Mouse (Mus musculus): ENCODE measurements around the gene Pmm1.
"Not testable (repeated sequence)": the region's sequence is repeated elsewhere in the genome, so short reads cannot be mapped to it uniquely, and the experiment has no call there.

Pmm1 gene

DNA sequence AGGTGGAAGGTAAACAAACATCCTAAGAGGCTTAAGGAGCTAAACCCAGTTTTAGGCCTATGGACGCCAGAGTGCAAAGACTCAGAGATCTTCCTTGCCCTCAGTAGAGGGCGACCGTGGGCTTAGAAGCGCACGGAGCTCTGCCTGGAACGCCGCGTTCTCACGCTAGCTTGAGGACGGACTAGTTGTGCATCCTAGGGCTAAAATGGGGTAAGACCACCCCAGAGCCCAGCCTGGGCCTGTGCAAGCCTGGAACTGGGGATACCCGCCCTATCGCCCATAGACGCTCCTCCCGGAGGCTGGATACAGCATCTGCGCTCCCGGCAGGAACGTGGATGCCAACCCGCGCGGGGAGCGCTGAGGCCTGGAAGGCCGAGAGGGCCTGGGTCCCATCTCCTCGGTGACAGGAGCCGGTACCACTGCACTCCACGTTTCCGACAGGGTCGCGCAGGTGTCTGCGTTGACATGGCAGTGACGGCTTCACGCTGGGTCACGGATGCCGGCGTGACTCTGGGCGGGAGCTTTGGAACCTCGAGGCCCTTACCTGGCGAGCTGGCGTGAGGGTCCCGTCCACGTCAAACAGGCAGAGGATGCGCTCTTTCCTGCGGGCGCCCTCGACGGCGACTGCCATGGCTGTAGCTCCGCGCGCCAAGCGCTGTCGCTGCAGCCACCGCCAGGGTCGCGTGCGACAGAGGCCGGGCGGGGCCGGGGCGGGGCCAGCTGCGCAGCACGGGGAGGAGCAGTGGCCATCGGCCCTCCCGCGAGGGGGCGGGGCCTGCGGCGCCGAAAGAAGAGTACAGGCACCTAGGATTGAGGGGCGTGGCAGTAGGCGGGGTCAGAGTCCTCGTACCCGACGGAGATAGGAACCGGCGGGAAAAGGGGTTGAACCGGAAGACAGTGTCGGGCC, at the start of gene Pmm1:
Gene Pmm1, minus strand, starts transcription at position 760 of the 907 bp plus-strand sequence.
- in situ Hi-C loops (cut with MboI; ENCODE audit: unreplicated experiment in 2 of 2) = loop anchor here in 1 of 2 experiments (5.0 kb wide), 1 partner anchor 42 kb away; no protein-coding TSS in a partner anchor

DNA sequence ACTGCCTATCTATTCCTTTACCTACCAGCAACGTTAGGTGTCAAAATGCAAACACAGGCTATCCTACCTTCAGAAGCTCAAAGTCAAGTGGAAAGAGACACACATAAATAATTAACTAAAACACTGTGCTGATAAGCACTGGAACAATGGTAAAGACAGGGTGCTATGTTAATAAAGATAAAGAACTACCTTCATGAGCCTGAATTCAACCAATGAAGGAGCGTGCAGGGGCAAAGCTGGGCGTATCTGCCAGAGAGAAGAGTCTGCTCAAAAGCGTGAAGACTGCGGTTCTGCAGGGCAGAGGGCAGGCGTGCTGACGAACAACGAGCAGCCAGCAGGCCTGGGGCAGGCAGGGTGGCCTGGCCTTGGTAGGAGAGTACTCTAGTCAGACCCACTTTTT, 43.5 kb upstream of the Pmm1 start:
- in situ Hi-C loops (cut with MboI; ENCODE audit: unreplicated experiment in 2 of 2) = loop anchor here in 1 of 2 experiments (5.0 kb wide), 1 partner anchor 42 kb away; the partner anchor contains the start of gene Pmm1

DNA sequence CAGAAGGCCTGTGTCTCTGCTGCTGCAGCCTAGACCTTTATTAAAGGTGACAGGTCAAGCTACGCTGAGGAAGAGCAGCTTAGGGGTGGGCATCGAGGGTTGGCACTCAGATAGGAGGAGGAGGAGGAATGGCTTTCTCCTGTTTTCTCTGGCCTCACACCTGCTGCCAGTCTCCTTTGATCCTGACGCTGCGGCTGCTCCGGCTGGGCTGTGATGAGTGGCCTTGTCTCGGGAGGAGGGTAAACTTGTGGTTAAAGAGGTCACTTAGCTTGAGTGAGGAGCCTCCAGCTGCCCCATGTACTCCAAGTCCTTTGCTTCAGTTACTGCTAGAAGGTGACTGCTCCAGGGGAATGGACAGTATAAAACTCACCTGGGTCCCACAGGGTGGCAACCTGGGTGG, 33.3 kb upstream of the Pmm1 start:
- in situ Hi-C loops (cut with MboI; ENCODE audit: unreplicated experiment in 2 of 2) = no loop called here

DNA sequence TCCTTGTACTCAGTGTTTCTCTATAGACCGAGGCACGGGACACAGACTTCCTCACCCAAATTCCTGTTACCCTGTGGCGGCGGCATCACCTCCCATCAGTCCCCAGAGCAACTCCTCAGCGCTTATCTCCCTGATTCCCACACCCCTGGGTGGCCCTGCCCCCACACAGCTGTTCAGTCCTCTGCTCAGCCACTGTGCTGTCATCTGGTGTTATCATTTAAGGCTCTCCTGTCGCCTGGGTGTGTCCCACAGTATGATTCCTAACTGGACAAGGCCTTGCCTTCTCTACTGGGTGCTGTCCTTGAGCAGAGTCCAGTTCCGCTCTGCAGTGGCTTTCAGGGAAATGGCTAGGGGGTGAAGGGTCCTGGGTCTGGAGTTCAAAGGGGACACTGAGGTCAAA, 29.8 kb upstream of the Pmm1 start:
- in situ Hi-C loops (cut with MboI; ENCODE audit: unreplicated experiment in 2 of 2) = no loop called here

DNA sequence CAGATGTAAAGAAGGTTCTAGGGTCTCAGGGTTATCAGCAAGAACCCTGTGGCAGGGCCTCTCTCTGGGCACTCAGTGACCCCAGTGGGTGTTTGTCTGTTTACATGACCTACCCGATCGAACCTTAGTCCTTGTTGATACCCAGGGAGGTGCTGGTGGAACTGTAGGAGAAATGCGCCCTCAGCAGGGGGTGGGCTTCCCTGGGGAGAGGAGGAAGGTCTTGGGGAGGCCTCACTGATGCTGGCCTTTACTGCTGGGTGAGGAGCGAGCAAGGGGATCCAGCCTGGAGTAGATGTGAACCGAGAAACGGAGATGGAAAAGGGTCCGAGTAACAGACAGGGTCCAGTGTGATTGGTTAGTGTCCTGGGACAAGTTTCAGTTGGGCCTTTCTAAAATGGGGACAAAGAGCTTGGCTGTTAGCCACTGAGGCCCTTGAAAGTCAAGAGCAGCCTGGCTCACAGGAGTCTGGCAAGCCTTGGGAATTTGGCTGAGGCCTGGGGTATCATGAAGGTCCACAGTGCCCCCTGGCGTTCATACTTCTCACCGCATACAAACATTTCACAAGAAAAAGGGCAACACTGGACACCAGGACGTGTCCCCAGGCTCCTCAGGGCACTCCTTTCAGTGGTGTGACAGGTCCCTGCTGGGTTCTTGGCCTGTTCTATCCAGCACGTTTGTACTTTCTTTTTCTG, 28.8 kb upstream of the Pmm1 start:
- in situ Hi-C loops (cut with MboI; ENCODE audit: unreplicated experiment in 2 of 2) = no loop called here

DNA sequence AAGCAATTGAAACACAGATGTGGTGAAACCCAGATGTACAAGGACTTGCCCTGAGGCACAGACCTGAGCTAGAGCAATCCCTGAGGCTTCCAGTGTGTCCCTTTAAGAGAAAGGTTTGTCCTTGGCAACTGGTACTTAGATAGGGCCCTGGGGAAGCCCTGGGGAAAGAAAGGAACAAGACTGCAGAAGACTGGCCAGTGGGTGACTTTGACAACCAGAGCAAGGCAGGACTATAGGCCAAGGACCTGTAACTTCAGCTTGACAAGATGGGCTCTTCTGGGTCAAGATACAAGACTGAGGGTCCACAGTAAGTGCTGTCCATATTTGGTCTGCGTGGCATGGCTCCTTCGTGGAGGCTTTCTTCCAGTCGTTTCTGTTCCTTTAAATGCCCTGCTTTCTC, 26.9 kb upstream of the Pmm1 start, which contains the start of gene Xrcc6:
Gene Xrcc6, plus strand, starts transcription at position 190 of the 400 bp plus-strand sequence.
- in situ Hi-C loops (cut with MboI; ENCODE audit: unreplicated experiment in 2 of 2) = no loop called here

DNA sequence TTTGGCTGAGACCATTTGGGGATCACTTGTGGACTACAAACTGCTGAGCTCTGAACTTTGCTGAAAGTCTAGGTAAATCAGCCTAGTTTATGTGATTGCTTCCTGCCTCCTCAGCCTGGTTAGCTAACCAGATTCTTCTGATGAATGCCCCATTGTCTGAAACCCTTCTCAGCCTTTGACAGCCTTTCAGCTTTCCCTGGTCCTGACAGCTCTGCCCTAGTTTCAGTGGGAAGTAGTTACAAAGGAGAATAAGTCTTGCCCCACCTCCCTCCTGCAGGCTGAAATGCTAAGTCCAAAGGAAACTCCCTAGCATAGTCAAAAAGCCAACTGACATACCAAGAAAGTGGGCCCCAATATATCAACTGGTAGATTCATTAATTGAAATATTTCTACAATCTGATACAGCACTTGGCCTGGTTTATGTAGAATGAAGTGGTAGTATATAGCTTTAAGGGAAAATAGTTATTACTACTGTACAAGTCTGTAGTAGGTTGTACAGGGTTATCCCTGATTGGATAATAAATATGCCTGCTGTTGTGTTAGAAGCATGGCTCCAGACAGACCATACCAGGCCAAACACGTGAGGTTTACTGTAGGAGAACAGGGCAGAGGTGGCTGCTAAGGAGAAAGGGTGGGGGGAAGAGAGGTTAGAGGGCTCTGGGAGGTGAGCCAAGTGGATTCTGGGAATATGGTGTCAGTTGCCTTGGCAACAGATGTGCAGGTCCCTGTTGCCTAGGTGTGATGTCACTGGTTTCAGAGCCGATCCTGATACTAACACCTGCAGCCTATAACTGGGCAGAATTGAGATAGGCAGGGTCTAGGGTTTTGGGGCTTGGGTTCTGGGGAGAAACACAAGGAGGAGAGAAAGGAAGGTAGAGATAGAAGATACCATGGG, 24.8 kb upstream of the Pmm1 start:
- in situ Hi-C loops (cut with MboI; ENCODE audit: unreplicated experiment in 2 of 2) = no loop called here

DNA sequence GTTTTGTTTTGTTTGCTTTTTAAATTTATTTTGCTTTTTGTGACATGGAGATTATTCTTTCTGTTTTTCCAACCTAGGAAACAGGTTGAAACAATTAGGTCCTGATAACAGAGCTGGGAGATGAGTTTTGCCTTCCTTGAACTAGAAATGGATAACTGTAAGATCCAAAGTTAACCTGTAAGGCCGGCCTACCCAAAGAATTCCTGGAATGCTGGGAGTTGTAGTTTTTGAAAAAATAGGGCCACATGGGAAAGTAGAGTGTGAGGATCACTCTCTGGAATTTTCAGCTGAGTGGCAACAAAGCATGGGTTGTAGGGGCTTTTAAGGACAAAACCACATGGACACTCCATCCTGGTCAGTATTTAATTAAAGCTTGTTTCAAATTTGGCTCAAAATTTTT, 21.4 kb upstream of the Pmm1 start:
- in situ Hi-C loops (cut with MboI; ENCODE audit: unreplicated experiment in 2 of 2) = no loop called here

DNA sequence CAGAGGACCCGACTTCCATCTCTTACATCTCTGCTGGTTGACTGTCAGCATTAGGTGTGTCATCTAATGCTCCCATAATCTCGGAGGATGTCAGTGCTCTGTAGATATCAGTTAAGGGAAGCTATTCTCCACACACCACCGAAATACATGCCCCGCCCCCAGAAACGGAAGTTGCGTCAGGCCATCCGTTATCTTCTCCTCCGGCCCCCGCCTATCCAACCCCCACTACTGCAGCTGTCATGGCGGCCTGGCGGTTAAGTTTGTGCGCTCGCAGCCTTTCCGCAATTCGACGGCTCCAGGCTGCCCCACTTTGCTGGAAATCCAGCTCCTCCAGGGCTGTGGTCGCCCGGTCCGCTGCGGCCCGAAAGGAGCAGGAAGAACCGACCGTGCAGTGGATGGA, 19.6 kb upstream of the Pmm1 start, which contains the start of gene 1700029P11Rik:
Gene 1700029P11Rik, plus strand, starts transcription at position 220 of the 400 bp plus-strand sequence.
- in situ Hi-C loops (cut with MboI; ENCODE audit: unreplicated experiment in 2 of 2) = no loop called here

DNA sequence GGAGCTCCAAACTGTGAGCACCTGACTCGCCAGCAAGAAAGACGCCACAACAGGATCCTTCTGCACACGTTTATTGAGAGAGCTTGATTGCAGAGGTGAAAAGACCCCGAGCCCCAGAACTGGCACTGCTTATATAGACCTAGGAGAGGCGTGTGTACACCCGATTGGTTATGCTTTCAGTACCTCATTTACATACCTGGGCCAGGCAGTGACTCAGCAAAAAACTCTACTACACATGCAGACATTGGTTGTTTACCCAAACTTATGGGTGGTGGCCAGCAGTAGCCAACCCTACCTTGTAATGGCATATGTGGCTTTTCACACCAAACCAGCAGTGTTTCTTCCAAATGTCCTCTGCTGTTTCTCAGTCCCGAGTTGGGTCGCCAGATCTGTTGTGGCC, 14.4 kb upstream of the Pmm1 start:
- in situ Hi-C loops (cut with MboI; ENCODE audit: unreplicated experiment in 2 of 2) = not testable (repeated sequence)

DNA sequence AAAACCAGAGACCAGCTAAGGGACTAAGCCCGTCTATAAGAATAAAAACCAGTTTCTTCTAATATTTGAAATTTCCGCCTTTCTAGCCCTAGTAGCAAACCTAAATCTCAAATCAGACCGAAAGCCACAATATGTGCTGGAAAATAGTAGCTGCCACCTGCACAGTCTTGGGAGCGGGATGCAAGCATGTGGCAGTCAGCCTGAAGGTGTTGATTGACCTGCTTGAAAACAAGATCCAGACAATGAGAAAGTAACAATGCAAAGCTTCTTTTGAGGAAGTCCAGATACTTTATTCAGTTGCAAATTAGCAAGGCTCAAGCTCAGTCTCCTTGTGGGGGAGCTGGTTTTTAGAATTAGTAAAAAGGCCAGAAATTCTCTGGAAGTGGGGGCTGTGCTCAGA, 9.8 kb upstream of the Pmm1 start:
- in situ Hi-C loops (cut with MboI; ENCODE audit: unreplicated experiment in 2 of 2) = not testable (repeated sequence)

DNA sequence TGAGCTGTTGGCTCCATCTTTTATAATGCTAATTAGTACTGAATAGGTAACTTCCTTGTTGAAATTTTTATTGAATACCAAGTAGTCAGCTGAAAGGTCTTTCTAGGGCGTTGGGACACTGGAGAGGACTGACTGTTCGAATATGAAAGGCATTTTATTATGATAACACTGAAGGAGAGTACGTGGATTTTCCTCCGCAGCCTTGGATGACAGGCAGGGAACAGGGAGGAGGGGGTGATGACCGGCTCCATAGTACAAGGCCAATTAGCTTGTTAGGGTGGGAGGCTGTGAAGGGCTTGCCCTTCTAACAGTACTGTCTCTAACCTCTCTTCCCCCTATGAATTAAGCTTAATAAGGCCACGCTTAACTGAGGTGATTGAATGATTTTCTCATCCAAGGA, 8.9 kb upstream of the Pmm1 start:
- in situ Hi-C loops (cut with MboI; ENCODE audit: unreplicated experiment in 2 of 2) = not testable (repeated sequence)

DNA sequence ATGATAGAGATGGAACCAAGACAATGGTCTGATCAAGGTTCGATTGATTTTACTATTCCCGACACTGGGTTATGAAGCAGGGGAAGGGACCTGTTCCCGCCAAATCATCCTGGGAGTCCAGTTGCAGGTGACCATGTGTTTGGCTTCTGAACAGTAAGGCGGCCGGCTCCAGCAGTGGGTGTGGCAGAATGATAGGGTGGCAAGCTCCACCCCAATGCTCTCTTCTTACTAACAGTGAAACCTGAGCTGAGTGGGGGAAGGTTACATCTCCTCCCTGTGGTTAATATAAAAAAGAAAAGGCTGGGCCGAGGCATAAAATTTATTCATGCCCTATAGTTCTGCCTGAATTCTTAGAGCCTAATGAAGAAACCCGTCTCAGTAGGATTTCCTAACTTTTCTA, 8.4 kb upstream of the Pmm1 start:
- in situ Hi-C loops (cut with MboI; ENCODE audit: unreplicated experiment in 2 of 2) = no loop called here

DNA sequence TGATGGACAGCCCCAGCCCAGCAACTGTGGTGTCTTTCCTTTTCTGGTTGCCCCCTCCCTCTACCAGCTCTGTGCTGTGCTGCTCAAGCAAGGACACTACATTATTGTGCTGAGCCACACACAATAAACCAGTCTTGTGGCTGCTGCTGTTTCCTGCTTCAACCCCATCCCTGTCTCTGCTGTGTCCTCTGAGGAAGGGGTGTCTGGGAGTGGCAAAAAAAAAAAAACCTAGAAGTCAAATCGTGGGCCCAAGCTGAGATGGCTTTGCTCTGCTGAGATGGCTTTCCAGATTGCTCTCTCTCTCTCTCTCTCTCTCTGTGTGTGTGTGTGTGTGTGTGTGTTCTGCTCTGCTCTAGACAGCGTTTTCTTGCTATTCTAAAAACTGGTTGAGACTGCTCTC, 7.7 kb upstream of the Pmm1 start:
- in situ Hi-C loops (cut with MboI; ENCODE audit: unreplicated experiment in 2 of 2) = no loop called here

DNA sequence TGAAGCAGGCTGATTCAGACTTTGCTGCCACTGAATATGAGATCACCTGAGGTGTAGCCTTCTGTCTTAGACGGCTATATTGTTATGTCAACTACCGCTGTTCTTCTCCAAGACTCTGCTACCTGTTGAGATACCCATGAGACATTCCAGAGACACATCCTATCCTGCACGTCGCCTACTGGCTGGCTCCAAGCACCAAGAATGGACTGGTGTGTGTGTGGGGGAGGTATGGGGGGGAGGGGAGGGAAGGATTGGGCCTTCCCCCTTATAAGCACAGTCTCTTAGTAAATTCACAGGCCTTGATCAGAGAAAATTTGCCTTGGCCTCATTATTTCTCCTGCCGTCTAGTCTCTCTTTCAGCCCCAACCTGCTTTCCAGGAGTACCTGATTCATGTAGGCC, 7.1 kb upstream of the Pmm1 start:
- in situ Hi-C loops (cut with MboI; ENCODE audit: unreplicated experiment in 2 of 2) = no loop called here

DNA sequence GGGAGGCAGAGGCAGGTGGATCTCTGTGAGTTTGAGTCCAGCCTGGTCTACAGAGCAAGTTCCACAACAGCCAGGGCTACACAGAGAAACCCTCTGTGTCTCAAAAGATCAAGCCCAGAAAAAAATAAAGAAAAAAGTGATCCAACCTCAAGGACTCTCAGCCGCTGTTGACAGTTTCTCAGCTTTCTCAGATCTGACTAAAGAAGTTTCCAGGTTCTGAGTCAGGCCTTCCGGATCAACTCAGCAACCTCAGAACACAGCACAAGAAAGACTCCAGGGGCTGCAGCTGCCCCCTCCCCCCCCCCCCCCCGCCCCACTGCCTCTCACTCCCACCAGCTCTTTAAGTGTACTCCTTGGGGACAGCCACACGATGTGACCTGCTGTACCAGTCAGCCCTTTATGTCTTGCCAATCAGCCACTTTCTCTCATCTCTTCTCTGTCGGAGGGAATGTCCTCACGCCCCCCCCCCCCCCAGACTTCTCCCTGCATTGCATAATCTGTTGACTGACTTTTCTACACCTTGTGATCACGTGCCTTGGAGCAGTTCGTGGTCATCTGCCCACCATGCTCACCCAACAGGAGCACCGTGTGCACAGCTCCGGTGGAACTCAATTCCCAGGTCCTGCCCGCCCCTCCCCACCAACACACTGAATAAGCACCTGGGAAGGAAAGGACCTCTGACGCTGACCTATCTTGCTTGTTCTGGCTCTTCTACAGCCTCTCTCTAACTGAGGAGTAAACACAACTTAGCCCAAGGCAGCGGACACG, 5.5 kb upstream of the Pmm1 start:
- in situ Hi-C loops (cut with MboI; ENCODE audit: unreplicated experiment in 2 of 2) = no loop called here

DNA sequence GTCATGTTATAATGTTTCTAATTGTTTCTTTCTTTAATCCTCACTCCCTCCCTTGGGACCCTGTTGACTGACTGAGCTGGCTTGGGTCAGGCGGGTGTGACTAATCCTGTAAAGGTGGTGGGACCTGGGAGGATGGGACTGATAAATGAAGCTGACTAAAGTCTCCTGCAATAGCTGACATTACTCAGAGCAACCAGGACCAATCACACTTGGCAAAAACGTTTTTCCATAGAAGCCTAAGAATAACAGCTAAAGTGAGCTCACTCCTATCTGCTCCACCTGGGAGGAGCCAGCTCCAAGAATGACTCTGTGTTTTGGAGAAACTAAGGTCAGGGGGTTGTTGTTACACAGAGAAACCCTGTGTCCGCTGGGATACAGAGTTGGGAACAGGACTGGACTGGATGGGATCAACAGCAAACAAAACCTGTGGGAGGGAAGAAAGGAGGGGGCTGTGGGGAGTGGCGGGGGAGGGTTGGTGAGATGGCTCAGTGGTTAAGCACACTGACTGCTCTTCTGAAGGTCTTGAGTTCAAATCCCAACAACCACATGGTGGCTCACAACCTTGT, 4.3 kb upstream of the Pmm1 start:
- in situ Hi-C loops (cut with MboI; ENCODE audit: unreplicated experiment in 2 of 2) = loop anchor here in 1 of 2 experiments (5.0 kb wide), 1 partner anchor 37 kb away; no protein-coding TSS in a partner anchor

DNA sequence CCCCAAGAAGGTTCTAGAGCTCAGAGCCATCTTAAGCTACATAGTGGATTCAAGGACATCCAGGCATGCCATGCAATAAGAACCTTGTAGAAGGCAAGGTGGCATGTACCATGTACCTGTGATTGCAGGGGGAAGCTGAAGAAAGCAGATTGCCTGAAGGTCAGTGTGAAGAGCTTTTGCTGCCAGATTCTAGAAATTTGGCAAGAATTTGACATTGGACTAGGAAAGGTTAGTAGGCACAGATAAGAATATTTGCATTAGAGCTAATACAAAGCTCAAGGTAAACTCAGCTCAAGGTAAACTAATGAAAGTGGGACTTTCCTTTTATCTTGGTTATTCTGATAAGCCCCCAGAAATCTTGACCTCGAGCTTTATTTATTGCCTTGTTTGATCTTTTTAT, 3.5 kb upstream of the Pmm1 start:
- in situ Hi-C loops (cut with MboI; ENCODE audit: unreplicated experiment in 2 of 2) = loop anchor here in 1 of 2 experiments (5.0 kb wide), 1 partner anchor 38 kb away; no protein-coding TSS in a partner anchor

DNA sequence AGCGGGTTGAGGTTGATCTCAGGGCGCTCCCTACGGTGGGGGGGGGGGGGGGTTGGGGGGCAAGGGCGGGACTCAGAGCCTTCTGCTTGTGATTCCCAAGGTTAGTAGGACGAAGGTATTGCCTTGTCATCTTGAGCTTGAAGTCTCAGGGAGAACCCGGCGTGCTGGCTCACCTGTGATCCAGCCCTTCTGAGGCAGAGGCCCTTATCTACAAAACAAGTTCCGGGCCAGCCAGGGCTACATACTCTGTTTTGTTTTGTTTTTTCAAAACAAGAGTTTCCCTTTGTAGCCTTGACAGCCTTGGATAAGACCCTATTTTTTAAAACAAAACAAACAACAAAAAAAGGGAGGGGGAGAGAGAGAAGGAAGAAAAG, 335 bp upstream of the Pmm1 start:
- in situ Hi-C loops (cut with MboI; ENCODE audit: unreplicated experiment in 2 of 2) = loop anchor here in 1 of 2 experiments (5.0 kb wide), 1 partner anchor 41 kb away; no protein-coding TSS in a partner anchor

Measured in v-Abl transformed pro-B cells (cell line).